Comparison of ENCODE assay signal across 1 mouse cellular context in the genomic region with DNA sequence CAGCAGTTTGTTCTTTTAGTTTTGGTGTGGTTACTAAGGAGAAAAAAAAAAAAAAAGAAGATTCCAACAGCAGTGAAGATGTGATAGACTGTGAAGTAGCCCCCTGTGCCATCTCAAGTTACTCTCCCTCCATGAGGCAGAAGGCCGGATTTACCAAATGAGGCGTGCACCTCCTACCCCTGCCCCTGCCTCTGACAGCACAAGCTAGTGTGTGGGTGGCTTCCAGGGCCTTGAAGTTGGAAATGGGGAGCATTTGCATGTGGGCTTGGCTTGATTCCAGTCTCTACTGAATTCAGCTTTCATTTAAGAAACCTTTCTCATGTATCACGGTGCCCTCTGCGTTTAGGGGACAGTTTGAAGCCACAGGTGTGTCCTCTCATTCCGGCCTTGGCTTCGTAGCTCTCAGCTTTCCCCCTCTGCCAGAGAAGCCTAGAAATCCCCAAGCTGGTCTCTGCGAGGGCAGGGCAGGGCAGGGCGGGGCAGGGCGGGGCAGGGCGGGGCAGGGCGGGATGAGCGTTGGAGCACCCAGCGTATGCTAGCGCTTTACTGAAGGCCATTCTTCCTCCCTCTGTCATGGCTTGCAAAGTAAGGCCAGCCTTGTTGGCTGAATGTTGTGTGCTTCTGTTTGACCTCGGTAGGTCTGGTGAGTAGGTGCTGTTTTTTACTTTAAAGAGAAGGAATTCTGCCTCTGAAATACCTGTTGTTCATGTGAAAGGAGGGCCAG.
TF ChIP-seq lines count a peak whose summit lies in the region.

No protein-coding gene starts in this region.

TF ChIP-seq in MEL, 35 proteins besides CTCF, POLR2A, EP300 and RAD21 (continued from another document):
- TF ChIP-seq TCF12 (IDR thresholded peaks at IDR 0.05; ENCODE audit: low read depth, low read length): no peak
- TF ChIP-seq GABPA (IDR thresholded peaks at IDR 0.05; ENCODE audit: low read depth, low read length): no peak
- no peak; the same call in 1 of the 2 replicates for TF ChIP-seq MAX (IDR thresholded peaks at IDR 0.05; ENCODE audit: low read length)
- no peak for TF ChIP-seq MYB (IDR thresholded peaks at IDR 0.05; ENCODE audit: low read depth, low read length)
- TF ChIP-seq POLR2AphosphoS5 (IDR thresholded peaks at IDR 0.05; ENCODE audit: borderline replicate concordance, low read depth, low read length): no peak
- no peak for TF ChIP-seq ZKSCAN1 (IDR thresholded peaks at IDR 0.05; ENCODE audit: low read depth, low read length)
- no peak for TF ChIP-seq GATA1 (IDR thresholded peaks at IDR 0.05; ENCODE audit: low read depth, low read length)
- no peak for TF ChIP-seq KAT2A (conservative IDR thresholded peaks at IDR 0.05; ENCODE audit: low read depth, low read length)
- no peak for TF ChIP-seq CHD2 (IDR thresholded peaks at IDR 0.05; ENCODE audit: low read length)
- peak; percentile 75 for TF ChIP-seq ZNF384 (IDR thresholded peaks at IDR 0.05; ENCODE audit: low read depth, low read length)
- peak; percentile 36; the same call in 1 of the 2 replicates for TF ChIP-seq MYC (IDR thresholded peaks at IDR 0.05; ENCODE audit: low read depth, low read length)
- no peak for TF ChIP-seq POLR2AphosphoS2 (IDR thresholded peaks at IDR 0.05; ENCODE audit: low read length)
- TF ChIP-seq NRF1 (IDR thresholded peaks at IDR 0.05; ENCODE audit: insufficient read depth, low read depth, low read length, poor library complexity, severe bottlenecking): no peak
- no peak for TF ChIP-seq TAL1 (IDR thresholded peaks at IDR 0.05; ENCODE audit: low read length)
- no peak for TF ChIP-seq MAZ (IDR thresholded peaks at IDR 0.05; ENCODE audit: low read depth, low read length)
- TF ChIP-seq MXI1 (IDR thresholded peaks at IDR 0.05; ENCODE audit: low read depth, low read length): no peak; the same call in 1 of the 2 replicates
- no peak for TF ChIP-seq TBP (IDR thresholded peaks at IDR 0.05; ENCODE audit: low read depth, low read length)
